Mouse (Mus musculus): ENCODE results near the gene Kif6. TPM values are rescaled to one million over a fixed set of nuclear protein-coding genes. Genes with fewer than 3 reads are reported as not detected.
A peak's percentile ranks its signal among the peaks of the same experiment; 100 is the strongest.

Kif6 gene
- total RNA-seq, 2 experiments from 2014 or later = not detected

GRCm38 (mm10) chr17:49874746-49875145 is 259.8 kb downstream of the Kif6 start:
- intact Hi-C loops (cut with DNase I; ENCODE audit: low total_unique reads) = no loop called here
- DNase-seq = no peak

- DNase-seq = no peak
- intact Hi-C loops (cut with DNase I; ENCODE audit: low total_unique reads) = no loop called here
Observed at GRCm38 (mm10) chr17:49875401-49875800, 260.5 kb downstream of the Kif6 start.

- no peak for DNase-seq
- intact Hi-C loops (cut with DNase I; ENCODE audit: low total_unique reads) = no loop called here
Observed at GRCm38 (mm10) chr17:49875939-49876651, 261.2 kb downstream of the Kif6 start.

- intact Hi-C loops (cut with DNase I; ENCODE audit: low total_unique reads) = no loop called here
- no peak for DNase-seq
Observed at GRCm38 (mm10) chr17:49880919-49881744, 266.2 kb downstream of the Kif6 start.

GRCm38 (mm10) chr17:49881796-49882195 is 266.9 kb downstream of the Kif6 start:
- DNase-seq = no peak
- intact Hi-C loops (cut with DNase I; ENCODE audit: low total_unique reads) = no loop called here

GRCm38 (mm10) chr17:49883136-49883755 is 268.3 kb downstream of the Kif6 start:
- no peak for DNase-seq
- intact Hi-C loops (cut with DNase I; ENCODE audit: low total_unique reads) = no loop called here

GRCm38 (mm10) chr17:49885035-49885434 is 270.1 kb downstream of the Kif6 start:
- intact Hi-C loops (cut with DNase I; ENCODE audit: low total_unique reads) = no loop called here
- DNase-seq = no peak

- intact Hi-C loops (cut with DNase I; ENCODE audit: low total_unique reads) = no loop called here
- no peak for DNase-seq
Observed at GRCm38 (mm10) chr17:49889629-49890028, 274.7 kb downstream of the Kif6 start.

GRCm38 (mm10) chr17:49890861-49891260 is 275.9 kb downstream of the Kif6 start:
- no peak for DNase-seq
- intact Hi-C loops (cut with DNase I; ENCODE audit: low total_unique reads) = no loop called here

GRCm38 (mm10) chr17:49892390-49892789 is 277.5 kb downstream of the Kif6 start:
- DNase-seq = no peak
- intact Hi-C loops (cut with DNase I; ENCODE audit: low total_unique reads) = no loop called here

- intact Hi-C loops (cut with DNase I; ENCODE audit: low total_unique reads) = no loop called here
Observed at GRCm38 (mm10) chr17:49894471-49894870, 279.5 kb downstream of the Kif6 start.

GRCm38 (mm10) chr17:49898849-49899331 is 284.0 kb downstream of the Kif6 start:
- intact Hi-C loops (cut with DNase I; ENCODE audit: low total_unique reads) = loop anchor here (5.0 kb wide), 1 partner anchor 432 kb away; no protein-coding TSS in a partner anchor
- DNase-seq = peak; percentile 63

More at GRCm38 (mm10) chr17:49894471-49894870, 279.5 kb downstream of the Kif6 start:
- no peak for DNase-seq

- intact Hi-C loops (cut with DNase I; ENCODE audit: low total_unique reads) = no loop called here
- no peak for DNase-seq
Observed at GRCm38 (mm10) chr17:49902613-49903012, 287.7 kb downstream of the Kif6 start.

GRCm38 (mm10) chr17:49923429-49923828 is 308.5 kb downstream of the Kif6 start:
- intact Hi-C loops (cut with DNase I; ENCODE audit: low total_unique reads) = no loop called here
- DNase-seq = no peak

- no peak for DNase-seq
- intact Hi-C loops (cut with DNase I; ENCODE audit: low total_unique reads) = no loop called here
Observed at GRCm38 (mm10) chr17:49927611-49928010, 312.7 kb downstream of the Kif6 start.

GRCm38 (mm10) chr17:49933806-49934205 is 318.9 kb downstream of the Kif6 start:
- intact Hi-C loops (cut with DNase I; ENCODE audit: low total_unique reads) = no loop called here
- no peak for DNase-seq

- no peak for DNase-seq
- intact Hi-C loops (cut with DNase I; ENCODE audit: low total_unique reads) = no loop called here
Observed at GRCm38 (mm10) chr17:49934586-49934985, 319.6 kb downstream of the Kif6 start.

GRCm38 (mm10) chr17:49935602-49936205 is 320.8 kb downstream of the Kif6 start:
- intact Hi-C loops (cut with DNase I; ENCODE audit: low total_unique reads) = no loop called here
- DNase-seq = peak; percentile 70

GRCm38 (mm10) chr17:49936214-49936613 is 321.3 kb downstream of the Kif6 start:
- intact Hi-C loops (cut with DNase I; ENCODE audit: low total_unique reads) = no loop called here
- DNase-seq = no peak

- DNase-seq = no peak
- intact Hi-C loops (cut with DNase I; ENCODE audit: low total_unique reads) = no loop called here
Observed at GRCm38 (mm10) chr17:49939146-49939545, 324.2 kb downstream of the Kif6 start.
